Mouse (Mus musculus) ovary, adult 18-20 months (tissue): ENCODE measurements around the gene Mboat2.

Experiments used
- DNase-seq: peaks from one replicate; pipeline ENCODE4 v3.0.0; 2022; ENCODE audit warnings: low spot score, mixed read lengths

Mboat2 gene

DNA sequence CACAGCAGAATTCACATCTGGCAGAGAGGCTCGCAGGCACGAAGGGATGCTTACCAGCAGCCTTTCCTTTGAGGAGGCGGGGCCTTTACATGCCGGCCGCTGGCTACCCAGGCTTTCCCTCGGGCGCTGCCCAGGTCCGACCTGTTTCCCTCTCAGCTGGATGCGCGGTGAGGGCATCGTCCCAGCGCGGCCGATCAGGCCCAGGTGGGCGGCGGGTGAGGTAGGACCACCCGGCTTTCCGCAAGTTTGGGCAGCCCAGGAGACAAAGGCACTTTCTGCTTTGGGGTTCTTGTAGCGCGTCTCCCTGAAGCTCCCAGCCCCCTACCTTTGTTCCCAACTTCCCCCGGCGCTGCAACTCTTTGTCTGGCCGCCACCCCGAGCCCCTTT, at the start of gene Mboat2:
Gene Mboat2, plus strand, starts transcription at position 114 of the 387 bp plus-strand sequence.
- peak; percentile 43 for DNase-seq

DNA sequence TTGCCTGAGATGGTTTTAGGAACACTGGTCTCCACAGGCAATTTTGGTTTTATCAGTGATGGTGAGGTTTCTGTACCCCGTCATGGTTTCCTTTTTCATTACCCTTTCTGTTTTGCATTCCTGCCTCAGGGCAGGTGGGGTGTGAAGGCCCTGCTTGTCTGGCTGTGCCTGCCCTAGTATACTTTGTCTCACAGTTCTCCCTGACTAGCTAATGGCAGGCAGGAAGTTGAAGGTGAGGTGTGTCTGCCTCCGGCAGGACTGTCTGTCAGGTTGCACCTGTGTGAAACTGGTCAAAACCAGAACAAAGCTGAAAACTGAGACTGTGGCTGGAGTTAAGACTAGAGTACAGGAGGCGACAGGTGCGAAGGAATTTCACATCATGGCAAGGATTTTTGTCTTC, 46.9 kb upstream of the Mboat2 start:
- DNase-seq, result no peak

DNA sequence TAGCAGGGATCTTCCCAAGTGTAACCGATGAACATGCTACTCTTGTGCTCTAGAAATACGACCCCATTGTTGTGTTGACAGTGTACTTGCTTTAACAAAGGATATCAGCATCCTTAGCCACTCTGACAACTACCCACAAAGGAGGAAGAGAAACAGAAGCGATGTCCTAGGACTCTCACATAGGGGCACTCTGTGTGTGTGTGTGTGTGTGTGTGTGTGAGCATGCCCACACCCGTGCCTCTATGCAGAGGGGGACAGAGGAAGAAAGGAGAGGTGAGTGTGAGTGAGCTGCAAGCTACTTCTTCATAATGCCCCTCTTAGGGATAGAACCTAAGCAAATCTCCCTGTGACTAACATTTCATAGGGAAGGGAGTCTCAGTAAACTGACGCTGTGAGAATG, 44.8 kb upstream of the Mboat2 start:
- no peak for DNase-seq

DNA sequence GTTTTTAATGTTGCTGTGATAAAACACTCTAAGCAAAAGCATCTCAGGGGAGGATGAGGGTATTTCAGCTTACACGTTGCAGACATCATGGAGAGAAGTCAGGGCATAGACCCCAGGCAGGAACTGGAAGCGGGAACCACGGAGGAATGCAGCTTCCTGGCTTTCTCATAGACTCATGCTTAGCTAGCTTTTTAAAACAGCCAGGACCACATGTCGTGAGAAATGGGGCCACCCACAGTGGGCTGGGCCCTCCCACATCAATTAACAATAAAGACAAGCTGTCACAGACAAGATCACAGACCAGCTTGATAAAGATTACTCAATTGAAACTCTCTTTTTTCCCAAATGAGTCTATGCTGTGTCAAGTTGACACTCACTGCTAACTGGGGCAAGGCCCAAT, 44.4 kb upstream of the Mboat2 start:
- DNase-seq, result no peak

DNA sequence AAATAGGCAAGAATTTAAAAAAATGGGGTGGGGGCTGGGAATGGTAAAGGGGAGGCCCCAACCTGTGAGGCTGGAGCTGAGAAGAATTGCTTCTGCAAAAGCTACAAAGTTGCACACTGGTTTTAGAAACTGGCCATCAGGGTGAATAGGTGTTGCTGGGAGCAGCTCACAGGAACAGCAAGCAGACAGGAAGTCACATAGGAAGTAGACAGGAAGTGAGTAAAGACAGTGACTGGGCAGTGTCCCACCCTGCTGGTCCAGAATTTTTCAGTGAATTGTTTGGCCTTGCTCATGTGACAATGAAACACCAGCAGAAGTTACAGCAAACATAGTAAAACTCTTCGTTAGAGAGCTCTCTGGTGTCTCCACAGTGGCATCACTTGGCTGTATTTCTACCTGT, 41.0 kb upstream of the Mboat2 start:
- no peak for DNase-seq

DNA sequence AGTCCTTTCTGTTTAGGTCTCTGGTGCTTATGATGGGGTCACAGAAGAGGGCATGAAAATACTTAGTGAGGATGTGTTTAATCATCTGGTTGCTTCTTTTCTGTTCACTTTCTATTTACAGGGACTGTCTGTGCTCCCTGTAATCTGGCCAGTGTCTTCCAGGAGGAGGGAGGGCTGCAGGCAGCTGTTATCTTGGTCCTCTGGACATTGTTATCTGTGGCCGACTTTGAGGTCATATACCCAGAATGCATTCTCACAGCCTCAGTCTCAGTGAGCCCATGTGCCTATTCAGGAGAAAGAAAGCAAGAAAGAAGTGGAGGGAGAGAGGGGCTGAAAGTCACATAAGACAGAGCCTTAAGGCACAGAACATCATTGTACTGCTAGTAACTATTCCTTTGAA, 19.4 kb upstream of the Mboat2 start:
- DNase-seq, result peak; percentile 38

DNA sequence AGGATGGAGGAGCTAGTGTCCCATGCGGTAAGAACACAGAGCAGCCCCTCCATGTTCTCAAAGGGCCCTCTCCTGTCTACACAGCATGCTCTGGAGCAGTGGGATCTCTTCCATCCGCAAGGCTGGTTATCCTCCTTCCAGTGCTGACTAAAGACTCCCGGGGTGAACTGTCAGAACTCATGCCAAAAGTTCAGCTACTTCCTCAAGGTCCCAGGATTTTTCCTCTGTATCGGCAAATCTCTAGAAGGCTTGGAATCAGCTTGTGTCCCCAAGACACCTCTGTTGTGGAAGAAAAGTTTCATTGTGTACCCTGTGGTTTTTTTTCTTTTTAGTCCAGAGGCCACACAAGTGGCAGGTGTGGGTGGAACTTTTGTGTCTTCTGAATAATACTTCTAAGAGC, 18.8 kb upstream of the Mboat2 start:
- DNase-seq, result peak; percentile 25

DNA sequence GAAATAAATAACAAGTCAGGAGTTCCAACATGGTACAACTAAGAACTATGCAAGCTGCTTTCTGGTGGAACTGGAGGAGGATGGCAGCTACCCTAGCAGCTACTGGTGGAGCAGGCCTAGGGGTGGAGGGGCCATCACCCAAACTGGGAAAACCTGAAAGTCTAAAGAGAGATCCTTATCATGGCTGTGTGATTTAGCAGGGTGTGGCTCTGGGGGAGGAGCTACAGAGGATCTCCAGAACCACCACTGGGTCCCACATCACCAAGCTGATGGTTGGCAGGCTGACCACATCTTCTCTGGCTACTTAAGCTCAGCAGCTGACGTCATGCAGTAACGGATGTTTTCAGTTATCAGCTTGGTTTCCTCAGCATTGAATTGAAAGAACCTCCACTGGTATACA, 7.8 kb upstream of the Mboat2 start:
- no peak for DNase-seq

DNA sequence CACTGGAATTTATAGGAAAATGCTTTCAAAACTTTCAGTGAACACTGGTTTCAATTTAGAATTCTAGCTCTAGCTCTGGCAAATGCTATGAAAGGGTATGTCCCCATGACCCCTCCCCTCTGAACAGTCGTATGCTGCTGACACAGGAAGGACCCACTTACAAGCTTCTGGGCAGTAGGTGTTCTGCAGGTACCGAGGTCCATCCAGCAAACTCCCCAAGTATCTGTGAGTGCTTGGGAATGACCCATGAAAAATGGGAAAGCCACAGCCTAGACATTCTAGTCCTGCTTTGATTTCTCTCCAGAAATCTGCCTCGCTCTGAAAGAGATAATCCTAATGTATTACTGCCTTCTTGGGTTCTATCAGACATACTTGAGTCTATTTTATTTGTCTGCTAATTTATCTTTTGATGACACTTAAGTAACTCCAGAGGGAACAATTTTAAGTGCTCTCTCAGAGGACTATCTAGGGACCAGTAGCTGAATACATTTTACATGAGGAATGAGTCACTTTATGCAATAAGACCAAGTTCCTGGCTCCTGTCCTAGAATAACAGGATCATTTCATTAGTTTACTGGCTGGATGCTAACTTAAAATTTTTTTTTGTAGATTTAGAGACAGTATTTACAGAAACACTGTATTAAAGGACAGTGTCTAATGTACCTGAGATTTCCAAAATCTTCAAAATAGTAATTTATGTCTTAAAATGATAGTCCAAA, 6.9 kb upstream of the Mboat2 start:
- DNase-seq, result no peak

DNA sequence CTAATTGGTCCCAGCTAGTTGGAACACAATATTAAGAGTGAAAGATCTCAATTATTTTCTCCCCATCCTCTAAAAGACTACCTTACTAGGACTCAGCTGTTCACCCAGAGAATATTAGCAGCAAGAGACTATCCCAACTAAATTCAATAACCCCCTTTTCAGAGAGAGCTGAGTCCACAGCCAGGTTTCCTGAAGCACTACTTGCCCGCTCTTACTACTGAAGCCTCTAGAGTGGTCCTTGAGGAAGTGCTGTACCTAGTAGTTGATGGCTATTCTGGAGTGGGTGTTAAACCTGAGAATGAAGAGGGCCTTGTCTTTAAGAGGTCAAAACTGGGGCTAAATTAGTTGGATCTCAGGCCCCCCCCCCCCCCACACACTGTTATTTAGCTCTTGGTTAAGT, 593 bp upstream of the Mboat2 start:
- no peak for DNase-seq

DNA sequence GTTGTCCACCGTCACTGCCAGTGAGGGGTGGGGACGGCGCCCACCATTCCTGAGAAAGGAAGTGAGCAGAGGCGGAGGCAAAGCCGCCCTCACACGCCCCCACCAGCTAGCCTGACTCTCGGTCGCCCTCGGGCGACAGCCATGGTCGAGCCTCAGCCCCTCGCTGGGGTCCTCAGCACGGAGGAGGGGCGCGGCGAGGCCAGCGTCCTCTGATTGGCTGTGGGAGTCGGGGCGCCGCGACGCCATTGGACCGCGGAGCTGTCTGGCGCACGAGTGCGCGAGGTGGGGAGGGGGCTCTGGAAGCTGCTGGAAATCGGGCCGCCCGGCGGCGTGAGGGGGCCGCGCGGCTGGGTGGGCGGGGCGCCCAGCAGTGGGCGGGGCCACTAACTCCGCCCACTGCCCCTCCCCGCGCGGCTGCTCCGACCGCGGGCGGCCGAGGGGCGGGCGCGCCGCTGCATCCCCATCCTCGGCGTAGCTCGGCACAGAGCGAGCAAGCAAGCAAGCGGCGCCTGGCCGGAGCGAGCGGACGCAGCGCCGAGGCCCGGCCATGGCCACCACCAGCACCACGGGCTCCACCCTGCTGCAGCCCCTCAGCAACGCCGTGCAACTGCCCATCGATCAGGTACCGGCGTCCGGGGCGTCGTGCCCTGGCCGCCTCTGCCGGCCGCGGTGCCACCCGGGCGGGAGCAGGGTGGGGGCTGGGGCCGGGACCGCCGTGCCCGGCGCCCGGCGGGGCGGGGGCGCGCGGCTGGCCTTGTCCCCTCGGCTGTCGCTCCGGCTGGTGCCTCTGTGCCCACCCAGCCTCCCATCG, 679 bp downstream of the Mboat2 start:
- DNase-seq, result peak; percentile 90

DNA sequence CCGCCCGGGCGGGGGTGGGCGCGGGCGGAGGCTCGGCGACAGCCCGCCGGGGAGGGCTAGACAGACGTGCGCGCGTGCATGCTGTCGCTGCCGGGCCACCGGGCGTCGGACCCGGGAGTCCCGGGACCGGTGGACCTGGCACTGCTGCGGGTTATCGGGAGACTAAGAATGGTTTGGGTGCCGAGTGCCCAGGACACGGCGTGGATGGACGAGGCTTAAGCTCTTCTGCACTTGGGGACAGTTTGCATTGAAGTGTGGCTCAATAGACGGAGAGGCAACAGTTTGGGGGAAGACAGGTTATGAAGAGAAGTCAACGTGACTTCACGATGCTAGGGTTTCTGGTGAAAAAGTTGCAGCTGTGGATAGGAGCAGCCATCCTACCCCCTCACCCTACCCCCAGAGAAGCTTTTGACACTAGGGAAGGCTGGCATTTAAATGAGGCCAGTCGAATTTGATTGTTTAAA, 1.3 kb downstream of the Mboat2 start:
- no peak for DNase-seq

DNA sequence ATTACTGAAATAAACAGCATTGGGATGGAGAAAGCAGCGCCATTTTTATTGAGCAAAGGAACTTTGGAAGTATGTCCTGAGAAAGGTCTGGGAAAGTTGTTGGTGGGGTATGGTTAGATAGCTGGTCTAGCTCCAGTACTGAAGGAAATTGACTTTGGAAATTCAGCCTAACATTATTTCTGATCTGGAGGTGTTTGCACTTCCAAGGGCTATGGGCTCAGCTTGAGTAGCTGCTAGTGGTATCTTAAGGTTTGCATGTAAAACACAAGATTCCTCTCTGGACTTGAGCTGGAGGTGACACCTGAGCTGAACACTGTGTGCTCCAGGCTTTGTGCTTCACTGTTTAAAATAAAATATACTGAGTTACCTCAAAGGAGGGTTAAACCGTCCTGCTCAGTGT, 1.8 kb downstream of the Mboat2 start:
- no peak for DNase-seq

DNA sequence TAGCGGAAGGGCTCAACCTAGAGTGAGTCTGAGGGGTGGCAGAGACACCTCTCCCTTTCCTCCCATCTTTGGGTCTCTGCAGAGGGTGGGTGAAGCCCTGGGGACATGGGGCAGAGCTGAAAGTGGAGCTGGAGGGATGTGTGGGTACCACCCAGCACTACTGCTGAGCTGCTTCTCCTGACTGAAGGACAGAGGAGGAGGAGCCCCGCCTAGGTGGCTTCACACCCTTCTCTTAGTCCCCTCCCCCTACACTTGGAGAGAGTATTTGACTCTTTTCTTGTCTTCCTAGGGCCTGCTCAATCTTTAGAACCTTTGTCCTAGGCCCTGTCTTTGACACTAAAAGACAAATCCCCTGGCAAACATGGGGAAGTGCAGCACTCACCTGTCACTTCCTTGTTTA, 7.3 kb downstream of the Mboat2 start:
- no peak for DNase-seq

DNA sequence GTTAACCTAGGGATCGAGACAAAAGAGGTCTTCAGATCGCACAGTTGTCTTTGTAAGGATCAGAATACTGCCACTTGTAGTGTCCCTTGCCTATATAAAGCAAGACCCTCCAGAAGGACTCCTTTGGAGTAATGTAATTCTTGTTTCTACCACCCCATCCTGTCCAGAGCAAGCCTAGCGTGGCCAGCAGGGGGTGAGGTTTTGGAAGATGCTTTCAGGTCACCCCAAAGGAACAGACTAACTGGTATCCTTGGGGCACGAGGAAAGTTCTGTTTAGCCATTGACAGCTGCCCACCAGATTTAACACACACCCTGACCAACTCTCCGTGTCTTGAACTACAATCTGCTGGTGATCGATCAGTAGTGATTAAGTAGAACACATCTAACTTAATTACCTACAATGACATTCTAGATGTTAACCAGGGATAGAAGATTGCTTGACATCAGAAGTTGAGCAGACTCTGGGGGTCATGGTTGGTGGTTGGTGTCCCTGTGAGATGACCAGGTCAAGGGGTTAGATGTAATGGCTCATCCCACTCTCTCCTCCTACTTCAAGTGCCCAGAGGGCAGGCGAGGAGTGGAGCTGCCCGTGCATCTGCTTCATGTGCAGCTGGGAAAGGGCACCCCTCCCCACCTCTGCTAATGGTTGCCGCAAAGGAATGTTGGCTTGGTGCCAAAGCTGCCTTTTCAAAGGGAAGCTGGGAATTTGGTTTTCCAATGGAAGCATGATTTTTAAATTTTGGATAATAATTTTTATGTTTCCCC, 10.6 kb downstream of the Mboat2 start:
- DNase-seq, result no peak

DNA sequence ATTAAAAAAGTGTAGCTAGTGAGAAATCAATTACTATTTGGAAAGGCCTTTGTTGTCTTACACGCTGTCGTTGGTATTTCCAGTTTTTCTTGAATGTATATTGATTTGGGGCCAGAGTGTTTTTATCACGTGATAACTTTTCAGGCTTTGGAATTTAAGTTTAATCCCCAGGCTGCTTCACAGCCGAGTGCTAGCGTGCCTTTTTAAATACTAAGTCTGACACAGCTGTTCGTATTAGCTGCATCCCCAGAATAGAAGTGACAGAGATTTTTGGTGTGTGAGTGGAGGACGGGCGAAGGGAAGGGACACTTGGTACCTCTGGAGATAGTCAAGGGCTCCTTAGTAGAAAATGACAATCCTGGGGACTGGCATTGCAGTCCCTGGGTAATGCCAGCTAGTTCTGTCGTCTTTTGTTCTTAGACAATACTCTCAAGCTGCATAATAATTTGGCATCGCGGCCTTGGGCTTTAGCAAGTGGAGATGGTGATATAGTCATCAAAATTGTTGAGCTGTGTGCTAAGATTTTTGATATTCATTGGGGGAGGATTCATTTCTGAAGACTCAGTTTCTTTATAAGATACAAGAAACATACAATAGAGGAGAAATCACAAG, 11.7 kb downstream of the Mboat2 start:
- DNase-seq, result no peak

DNA sequence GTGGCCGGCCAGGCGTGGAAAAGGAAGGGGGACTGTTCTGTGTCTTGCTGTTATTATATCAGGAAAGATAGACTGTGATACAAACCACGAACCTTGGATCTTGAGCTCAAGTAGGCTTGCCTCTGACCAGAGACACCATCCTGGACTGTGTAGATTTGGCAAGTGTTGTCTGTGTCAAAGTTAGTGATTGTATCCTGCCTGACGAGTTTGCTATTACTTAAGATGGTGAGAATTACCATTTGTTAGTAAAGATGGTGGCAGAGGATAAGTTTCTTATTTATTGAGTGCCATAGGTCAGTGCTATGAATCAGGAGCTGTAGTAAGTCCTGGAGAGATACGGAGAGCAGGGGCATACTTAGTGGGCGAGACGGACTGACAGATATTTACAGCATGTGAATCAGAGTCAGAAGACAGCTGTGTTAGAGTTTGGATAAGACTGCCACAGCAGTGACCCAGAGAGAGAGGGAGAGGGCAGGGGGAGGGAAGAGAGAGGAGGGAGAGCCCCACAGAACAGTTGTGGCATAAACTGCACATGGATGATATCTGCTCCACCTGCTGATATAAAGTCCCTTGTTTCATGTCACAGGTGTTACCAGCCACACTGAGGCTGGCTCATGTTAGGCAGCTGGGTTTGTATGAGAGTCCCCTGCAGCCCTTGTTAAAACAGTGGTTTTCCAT, 12.9 kb downstream of the Mboat2 start:
- no peak for DNase-seq

DNA sequence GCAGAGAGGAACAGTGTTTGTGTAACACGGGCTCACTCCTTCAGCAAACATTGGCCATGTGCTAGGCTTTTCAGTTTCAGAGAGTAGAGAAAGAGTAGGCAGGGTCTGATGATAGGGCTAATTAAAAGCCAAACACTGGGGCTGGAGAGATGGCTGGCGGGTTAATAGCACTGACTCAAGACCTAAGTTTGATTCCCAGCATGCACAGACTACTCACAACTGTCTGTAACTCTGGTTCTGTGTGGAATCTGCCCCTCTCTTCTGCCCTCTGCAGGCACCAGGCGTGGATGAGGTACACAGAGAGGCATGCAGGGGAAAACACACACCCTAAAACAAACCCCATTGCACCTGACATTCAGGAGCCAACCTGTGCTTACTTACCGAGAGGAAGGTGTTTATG, 14.7 kb downstream of the Mboat2 start:
- no peak for DNase-seq

DNA sequence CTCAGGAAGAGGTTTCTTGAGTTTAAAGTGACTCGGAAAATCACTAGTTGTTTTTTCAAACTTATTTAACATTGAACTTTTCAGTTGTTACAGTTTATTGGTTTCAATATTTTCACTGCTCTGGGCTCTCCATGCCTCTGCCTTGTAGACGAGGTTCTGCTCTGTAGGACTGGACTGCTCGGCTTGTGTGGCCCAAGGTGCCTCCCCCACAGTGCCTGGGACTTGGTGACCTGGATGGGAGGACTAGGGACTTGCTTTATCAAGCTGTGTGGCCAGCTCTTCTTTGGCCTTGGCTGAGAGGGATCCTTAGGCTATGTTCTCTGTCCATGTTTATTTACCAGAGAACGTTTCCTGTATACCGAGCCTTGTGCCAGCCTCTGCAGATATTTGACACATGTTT, 17.4 kb downstream of the Mboat2 start:
- DNase-seq, result peak; percentile 63

DNA sequence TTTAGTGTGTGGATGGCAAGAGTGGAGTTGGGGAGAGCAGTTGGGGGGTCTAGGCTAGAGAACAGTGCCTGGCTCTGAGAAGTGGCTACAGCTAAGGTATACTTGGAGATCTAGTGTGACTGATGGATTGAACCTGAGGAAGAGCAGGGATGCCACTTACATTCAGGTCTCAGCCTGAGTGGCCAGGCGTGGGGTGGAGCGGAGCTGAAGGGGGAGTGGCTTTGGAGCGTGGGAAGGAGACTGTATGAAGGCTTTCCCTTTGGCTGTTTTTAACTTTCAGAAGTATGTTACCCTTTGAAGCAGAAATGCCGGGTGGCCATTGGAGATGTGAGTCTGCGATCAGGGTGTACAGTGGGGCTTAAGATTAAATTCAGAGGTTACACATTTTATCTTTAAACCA, 26.7 kb downstream of the Mboat2 start:
- no peak for DNase-seq

DNA sequence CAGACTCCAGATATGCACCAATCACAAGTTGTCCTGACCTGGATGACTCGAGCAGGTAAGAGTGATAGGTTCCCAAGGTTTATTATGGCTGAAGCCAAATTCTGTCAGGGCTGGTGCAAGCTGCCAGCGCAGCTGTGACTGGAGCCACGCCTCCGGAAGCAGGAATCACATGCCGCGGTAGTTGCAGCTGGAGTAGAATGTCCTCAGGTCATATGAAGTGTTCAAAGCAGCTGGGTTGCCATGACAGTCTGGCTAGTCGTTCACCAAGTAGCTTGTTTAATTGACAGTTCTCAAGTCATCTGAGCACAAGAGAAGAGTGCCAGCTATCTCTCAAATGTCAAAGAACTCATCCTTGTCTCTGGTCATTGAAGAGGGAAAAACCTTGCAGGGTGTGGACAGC, 28.7 kb downstream of the Mboat2 start:
- no peak for DNase-seq

DNA sequence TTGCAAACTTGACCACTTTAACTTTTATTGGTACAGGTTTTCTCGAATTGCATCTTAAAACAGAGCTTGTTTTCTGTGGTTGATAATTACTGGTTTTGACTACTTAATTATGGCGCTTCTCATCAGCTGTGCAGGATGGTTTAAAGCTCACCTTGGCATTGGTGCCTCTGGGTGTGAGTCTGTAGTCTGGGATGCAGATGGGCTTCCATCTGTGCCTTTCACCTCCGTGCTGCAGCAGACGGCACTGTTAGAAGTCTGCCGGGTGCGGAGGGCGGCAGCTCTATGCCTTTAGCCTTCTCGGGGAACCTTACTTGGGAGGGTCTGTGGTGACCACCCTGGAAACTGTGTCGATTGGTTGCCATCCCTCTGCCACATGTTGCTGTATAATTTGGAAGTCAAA, 29.8 kb downstream of the Mboat2 start:
- DNase-seq, result no peak
